Mouse (Mus musculus) intestine, embryonic 15.5 days (tissue): Measurements from ENCODE around the gene Gtpbp3. TPM values are rescaled to one million over a fixed set of nuclear protein-coding genes. Genes with fewer than 3 reads are reported as not detected.

Experiments
- ATAC-seq: fragments of 200-750 bp; cut with Nextera tagmentation; 2 replicates; pipeline ENCODE4 v1.8.0; 2017; ENCODE audit warnings: moderate TSS enrichment, moderate library complexity
- H3K27ac ChIP-seq: fragments of 300-500 bp; sonication (generic); 2 replicates; pipeline ENCODE4 v1.5.1; 2015; ENCODE audit warnings: mild to moderate bottlenecking, inconsistent platforms
- H3K27me3 ChIP-seq: fragments of 300-500 bp; sonication (generic); replicated peaks from 2 replicates; pipeline ENCODE4 v1.6.1; 2015; ENCODE audit warnings: inconsistent platforms
- H3K36me3 ChIP-seq: fragments of 300-500 bp; sonication (generic); 2 replicates; pipeline ENCODE4 v1.6.1; 2015; ENCODE audit warnings: inconsistent platforms
- H3K4me1 ChIP-seq: fragments of 300-500 bp; sonication (generic); replicated peaks from 2 replicates; pipeline ENCODE4 v1.6.1; 2015; ENCODE audit warnings: inconsistent platforms
- H3K4me2 ChIP-seq: fragments of 300-500 bp; sonication (generic); replicated peaks from 2 replicates; pipeline ENCODE4 v1.6.1; 2015; ENCODE audit warnings: mild to moderate bottlenecking, inconsistent platforms
- H3K4me3 ChIP-seq: fragments of 300-500 bp; sonication (generic); replicated peaks from 2 replicates; pipeline ENCODE4 v1.5.1; 2015; ENCODE audit warnings: inconsistent platforms
- H3K9ac ChIP-seq: fragments of 300-500 bp; sonication (generic); 2 replicates; pipeline ENCODE4 v1.6.1; 2015; ENCODE audit warnings: inconsistent platforms
- H3K9me3 ChIP-seq: fragments of 300-500 bp; sonication (generic); 2 replicates; pipeline ENCODE4 v1.6.1; 2016; ENCODE audit warnings: inconsistent platforms
- WGBS: fragments of 180-500 bp; shearing (Covaris S2); methylation state at CpG from one replicate; pipeline ENCODE4 v1.1.7; 2015; 5-methylcytosine and 5-hydroxymethylcytosine counted together
- polyA plus RNA-seq: library from polyadenylated mRNA; unstranded; fragments of >200 nt; fragmentation: Nextera tagmentation; extraction: Ambion mirVana; gene quantifications from 2 replicates; pipeline ENCODE4 v1.2.1, GENCODE M21; 2015

The Gtpbp3 gene
- polyA plus RNA-seq, 1 experiment from 2014 or later = 13.6 TPM

DNA sequence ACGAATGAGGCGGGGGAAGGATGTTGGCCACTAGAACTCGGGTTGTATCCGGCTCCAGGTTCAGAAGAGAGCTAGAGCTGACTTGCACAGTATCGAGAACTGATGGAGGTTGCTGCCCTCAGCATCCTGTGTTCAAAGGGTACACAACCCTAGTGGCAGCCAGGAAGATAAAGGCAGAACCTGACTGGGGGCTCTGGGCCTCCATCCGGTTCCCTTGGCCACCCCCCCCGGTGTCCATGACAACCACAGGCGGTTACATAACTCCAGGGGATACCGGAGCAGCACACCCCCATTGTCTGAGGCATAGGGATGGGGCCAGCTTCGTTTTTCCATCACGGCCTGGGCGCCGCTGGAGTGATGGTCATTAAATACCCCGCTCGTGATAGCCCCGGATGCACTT is 25.1 kb upstream of the Gtpbp3 start:
- Histone ChIP-seq H3K27ac (no peak overlapping the region), H3K27me3 (no peaks in the 10 kb centered on the region), H3K4me2 (peak overlapping the region; percentile 86), H3K9me3 (no peaks in the 10 kb centered on the region), H3K4me3 (peak overlapping the region; percentile 88), H3K9ac (peak overlapping the region; percentile 80), H3K36me3 (peaks cover 14% of the 10 kb centered on the region), H3K4me1 (peaks cover 24% of the 10 kb centered on the region)
- WGBS = 7% methylated on average over 16 of the region's 16 CpGs
- ATAC-seq = no peak

DNA sequence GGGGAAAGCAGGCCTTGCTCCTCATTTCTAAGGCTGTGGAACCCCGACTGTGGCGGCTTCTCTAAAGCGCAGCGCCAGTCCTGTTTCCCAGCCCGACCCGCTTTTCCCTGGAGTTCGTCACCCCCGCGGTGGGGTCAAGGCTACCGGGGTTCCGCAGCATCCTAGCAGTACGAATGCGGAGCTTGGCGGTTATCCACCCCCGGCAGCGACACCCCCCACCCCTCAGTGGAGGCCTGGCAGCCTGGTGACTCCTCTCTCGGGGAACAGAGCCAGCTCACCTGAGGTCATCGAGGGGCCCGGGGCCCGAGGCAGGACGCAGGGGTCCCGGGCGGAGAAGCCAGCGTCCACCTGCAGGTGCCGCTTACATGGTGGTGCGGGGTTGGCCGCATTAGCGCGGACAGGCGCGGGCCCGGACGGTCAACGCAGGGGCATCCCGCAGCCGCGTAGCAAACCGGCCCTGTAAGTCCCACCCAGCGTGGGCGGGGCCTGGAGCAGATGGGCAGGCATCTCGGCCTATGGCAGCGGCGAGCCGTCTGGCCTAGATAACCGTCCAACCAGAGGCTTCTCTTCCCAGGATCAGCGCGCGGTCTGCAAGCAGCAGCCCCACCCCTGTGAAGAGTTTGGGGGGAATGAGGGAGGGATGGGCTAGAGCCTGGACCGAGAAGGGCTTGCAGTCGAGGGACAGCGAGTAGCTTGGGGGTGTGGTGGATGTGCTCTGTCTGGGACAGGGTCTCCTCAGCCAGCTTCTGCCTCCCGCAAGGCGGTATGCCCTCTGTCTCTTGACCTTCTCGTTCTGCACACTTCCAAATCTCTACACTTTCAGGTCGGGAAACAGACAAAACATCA is 24.5 kb upstream of the Gtpbp3 start, which contains the start of gene Abhd8:
Gene Abhd8 (minus strand): TSS at position 468 of the 846 bp plus-strand sequence.
- H3K4me3 ChIP-seq = peak within 1 kb of the TSS; percentile 88
- no peaks in the 10 kb centered on the region for H3K9me3 ChIP-seq
- H3K4me2 ChIP-seq = peak within 1 kb of the TSS; percentile 86
- WGBS = under 1% methylated on average over 55 of the region's 55 CpGs
- peak; percentile 80 for ATAC-seq
- peak within 1 kb of the TSS; percentile 80 for H3K9ac ChIP-seq
- peaks cover 9% of the 10 kb centered on the region for H3K36me3 ChIP-seq
- H3K27ac ChIP-seq = peak within 1 kb of the TSS; percentile 90
- H3K27me3 ChIP-seq = no peaks in the 10 kb centered on the region
- peaks cover 24% of the 10 kb centered on the region for H3K4me1 ChIP-seq

DNA sequence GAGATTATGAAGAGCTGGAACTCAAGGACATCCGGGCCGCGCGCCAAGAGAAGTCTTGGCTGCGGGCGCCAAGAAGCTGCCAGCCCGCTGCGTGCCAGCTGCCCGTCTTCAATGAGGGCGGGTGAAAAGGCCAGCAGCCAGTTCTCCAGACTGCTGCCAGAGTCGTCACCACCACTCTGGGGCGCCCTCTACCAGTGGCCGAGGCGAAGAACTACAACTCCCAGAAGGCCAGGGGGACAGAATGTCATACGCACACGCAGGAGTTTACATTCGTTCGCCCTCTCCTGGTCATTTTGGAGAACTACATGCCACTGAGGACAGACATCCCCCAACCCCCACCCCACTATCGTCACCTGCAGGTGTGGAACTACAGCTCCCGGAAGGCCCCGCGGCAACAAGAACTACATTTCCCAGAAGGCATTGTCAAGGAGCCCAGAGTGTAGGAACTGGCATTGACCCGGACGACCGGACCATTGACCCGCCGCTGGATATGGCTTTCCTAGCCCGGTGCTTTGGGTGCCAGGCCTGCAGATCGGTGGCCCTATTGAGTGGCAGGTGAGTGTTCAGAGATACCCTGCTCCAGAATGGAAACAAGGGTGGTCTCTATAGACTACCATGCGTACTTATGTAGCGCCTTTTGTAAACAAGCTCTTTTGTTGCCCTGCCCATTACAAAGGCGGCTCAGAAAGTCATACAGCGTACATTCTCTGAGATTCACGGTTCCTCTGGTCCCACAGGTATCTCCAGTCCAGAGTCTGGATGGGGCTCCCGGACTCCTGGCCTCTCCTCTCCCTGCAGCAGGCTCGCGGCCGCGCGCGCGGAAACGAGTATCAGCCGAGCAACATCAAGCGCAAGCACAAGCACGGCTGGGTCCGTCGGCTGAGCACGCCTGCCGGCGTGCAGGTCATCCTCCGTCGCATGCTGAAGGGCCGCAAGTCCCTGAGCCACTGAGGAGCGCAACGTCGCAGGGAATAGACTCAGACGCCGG is 23.1 kb upstream of the Gtpbp3 start, which contains the start of gene Mrpl34:
Gene Mrpl34 (plus strand): TSS at position 447 of the 988 bp plus-strand sequence.
- WGBS = under 1% methylated on average over 59 of the region's 59 CpGs
- peak within 1 kb of the TSS; percentile 80 for H3K9ac ChIP-seq

DNA sequence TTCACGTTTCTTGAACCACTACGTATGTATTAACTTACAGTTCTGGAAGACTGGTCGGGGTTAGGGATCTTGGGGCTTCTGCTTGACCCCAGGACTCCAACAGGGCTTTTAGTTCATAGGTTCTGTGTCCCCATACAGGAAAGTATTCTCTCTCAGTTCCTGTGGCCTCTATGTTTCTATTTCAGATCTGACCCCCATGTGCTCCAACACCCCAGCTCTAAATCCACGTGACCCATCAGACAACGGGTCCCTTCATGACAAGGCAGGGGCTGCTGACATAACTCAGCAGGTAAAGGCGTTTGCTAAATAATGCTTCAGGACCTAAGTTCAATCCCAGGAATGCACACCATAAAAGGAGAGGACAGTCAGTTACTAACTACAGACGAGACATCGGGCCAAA is 22.2 kb upstream of the Gtpbp3 start:
- peaks cover 34% of the 10 kb centered on the region for H3K4me1 ChIP-seq
- H3K4me3 ChIP-seq = peak overlapping the region; percentile 64; the same call in 1 of the 2 replicates
- peak overlapping the region; percentile 65; the same call in 1 of the 2 replicates for H3K9ac ChIP-seq
- H3K4me2 ChIP-seq = peak overlapping the region; percentile 86
- no peaks in the 10 kb centered on the region for H3K9me3 ChIP-seq
- WGBS = 79% methylated on average over 8 of the region's 8 CpGs
- ATAC-seq = no peak
- no peaks in the 10 kb centered on the region for H3K27me3 ChIP-seq
- no peak overlapping the region for H3K27ac ChIP-seq
- peaks cover 7% of the 10 kb centered on the region for H3K36me3 ChIP-seq

More for the DNA sequence above, 23.1 kb upstream of the Gtpbp3 start, which contains the start of gene Mrpl34:
- Histone ChIP-seq H3K4me1 (peaks cover 26% of the 10 kb centered on the region), H3K36me3 (peaks cover 9% of the 10 kb centered on the region), H3K27me3 (no peaks in the 10 kb centered on the region), H3K4me2 (peak within 1 kb of the TSS; percentile 86), H3K27ac (peak within 1 kb of the TSS; percentile 90), H3K9me3 (no peaks in the 10 kb centered on the region), H3K4me3 (peak within 1 kb of the TSS; percentile 88)
- ATAC-seq = peak; percentile 87

DNA sequence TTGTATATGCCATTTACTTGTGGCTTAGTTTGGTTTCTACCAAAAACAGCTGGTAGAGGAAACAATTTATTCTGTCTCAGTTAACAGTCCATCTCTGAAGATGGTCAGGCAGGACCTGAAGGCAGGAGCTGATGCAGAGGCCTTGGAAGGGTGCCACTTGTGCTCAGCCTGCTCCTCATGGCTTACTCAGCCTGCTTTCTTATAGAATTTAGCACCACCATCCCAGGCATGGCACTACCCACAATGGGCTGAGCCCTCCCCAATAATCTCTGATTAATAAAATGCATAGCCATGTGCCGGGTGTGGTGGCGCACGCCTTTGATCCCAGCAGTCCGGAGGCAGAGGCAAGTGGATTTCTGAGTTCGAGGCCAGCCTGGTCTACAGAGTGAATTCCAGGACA is 21.7 kb upstream of the Gtpbp3 start:
- Histone ChIP-seq H3K27ac (no peak overlapping the region), H3K4me2 (no peak overlapping the region), H3K36me3 (peaks cover 5% of the 10 kb centered on the region; the same call in 1 of the 2 replicates), H3K4me3 (no peak overlapping the region), H3K4me1 (peaks cover 35% of the 10 kb centered on the region), H3K27me3 (no peaks in the 10 kb centered on the region), H3K9me3 (no peaks in the 10 kb centered on the region), H3K9ac (no peak overlapping the region)
- ATAC-seq = no peak
- WGBS = 96% methylated on average over 5 of the region's 5 CpGs

DNA sequence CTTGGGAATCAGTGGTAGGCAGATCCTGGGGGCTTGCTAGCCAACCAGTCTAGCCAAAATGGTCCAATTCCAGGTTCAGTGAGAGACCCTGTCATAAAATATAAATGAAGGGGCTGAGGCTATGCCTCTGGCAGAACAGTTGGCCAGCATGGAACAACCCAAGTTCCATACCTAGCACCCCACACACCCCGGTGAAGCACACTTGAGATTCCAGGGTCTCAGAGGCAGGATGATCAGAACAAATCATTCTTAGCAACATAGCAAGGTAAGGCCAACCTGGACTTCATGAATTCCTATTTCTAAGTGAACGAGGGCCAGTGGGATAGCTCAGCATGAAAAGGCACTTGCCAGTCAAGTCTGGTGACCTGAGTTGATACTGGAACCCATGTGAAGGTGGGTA is 20.7 kb upstream of the Gtpbp3 start:
- Histone ChIP-seq H3K27me3 (no peaks in the 10 kb centered on the region), H3K27ac (no peak overlapping the region), H3K36me3 (0 out of 2 replicates have a peak, but pooled peaks cover 12% of the 10 kb centered on the region), H3K9ac (no peak overlapping the region), H3K4me1 (peaks cover 35% of the 10 kb centered on the region), H3K4me3 (no peak overlapping the region), H3K9me3 (no peaks in the 10 kb centered on the region), H3K4me2 (no peak overlapping the region)
- 88% methylated on average over 2 of the region's 2 CpGs for WGBS
- no peak for ATAC-seq

DNA sequence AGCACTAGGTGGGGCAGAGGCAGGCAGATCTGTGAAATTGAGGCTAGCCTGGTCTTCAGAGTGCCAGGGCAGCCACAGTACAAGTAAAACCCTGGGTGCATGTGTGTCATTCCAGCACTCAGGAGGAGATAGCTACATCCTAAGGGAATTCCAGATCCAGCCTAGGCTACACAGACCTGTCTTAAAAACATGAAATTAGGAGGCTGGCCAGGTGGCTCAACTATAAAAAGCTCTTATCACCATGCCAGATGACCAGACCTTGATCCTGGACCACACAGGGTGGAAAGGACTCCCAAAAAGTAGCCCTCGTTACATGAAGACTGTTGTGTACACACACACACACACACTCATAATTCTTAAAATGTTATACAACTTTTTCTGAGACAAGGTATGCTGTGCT is 19.9 kb upstream of the Gtpbp3 start:
- no peak for ATAC-seq
- Histone ChIP-seq H3K4me1 (peaks cover 27% of the 10 kb centered on the region), H3K4me2 (no peak overlapping the region), H3K36me3 (0 out of 2 replicates have a peak, but pooled peaks cover 16% of the 10 kb centered on the region), H3K9ac (no peak overlapping the region), H3K27ac (no peak overlapping the region), H3K4me3 (no peak overlapping the region), H3K9me3 (no peaks in the 10 kb centered on the region), H3K27me3 (no peaks in the 10 kb centered on the region)
- WGBS = 84% methylated on average over 1 of the region's 1 CpGs

DNA sequence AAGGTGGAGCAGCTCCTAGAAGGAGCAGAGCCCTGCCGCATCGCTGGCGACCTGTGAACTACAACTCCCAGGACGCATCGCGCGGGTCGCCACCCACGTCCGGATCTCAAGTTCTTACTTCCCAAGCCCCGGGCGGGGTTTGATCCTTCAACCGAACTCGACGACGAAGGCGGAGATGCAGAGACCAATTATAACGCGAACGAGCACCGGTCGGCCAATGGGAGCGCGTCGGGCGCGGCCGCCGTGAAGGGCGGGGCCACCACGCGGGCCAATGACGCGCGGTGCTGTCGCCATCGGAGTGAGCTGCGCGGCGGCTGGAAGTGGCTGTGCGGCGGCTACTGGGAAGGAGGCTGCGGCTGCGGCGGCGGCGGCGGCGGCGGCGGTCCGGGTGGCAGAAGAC is 19.0 kb upstream of the Gtpbp3 start, which contains the start of gene Dda1:
Gene Dda1 (plus strand): TSS at position 284 of the 400 bp plus-strand sequence.
- H3K4me1 ChIP-seq = peaks cover 23% of the 10 kb centered on the region
- H3K27ac ChIP-seq = no peak within 1 kb of the TSS
- ATAC-seq = peak; percentile 90
- peak within 1 kb of the TSS; percentile 80 for H3K4me2 ChIP-seq
- under 1% methylated on average over 42 of the region's 52 CpGs for WGBS
- peaks cover 22% of the 10 kb centered on the region for H3K36me3 ChIP-seq
- H3K27me3 ChIP-seq = no peaks in the 10 kb centered on the region
- H3K9ac ChIP-seq = peak within 1 kb of the TSS; percentile 65
- no peaks in the 10 kb centered on the region for H3K9me3 ChIP-seq
- peak within 1 kb of the TSS; percentile 69 for H3K4me3 ChIP-seq

DNA sequence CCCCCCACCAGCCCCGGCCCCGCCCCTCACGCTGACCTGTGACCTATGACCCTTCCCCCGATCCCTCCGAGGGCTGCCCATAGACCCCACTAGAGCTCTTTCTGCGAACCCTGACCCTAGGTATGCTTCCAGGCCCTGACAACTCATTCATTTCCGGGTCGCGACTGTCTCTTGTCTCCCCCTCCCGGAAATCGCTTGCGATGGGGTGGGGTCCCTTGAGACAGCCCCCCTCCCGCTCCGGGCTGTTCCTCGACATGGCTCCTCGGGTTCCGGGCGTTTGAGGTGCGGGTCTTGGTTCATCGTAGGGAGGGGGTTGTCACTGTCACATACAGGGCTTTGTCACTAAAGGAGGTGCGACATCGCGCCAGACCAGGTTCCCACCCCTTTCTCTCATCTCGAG is 18.5 kb upstream of the Gtpbp3 start:
- Histone ChIP-seq H3K9me3 (no peaks in the 10 kb centered on the region), H3K4me1 (peaks cover 20% of the 10 kb centered on the region), H3K27me3 (no peaks in the 10 kb centered on the region), H3K36me3 (peaks cover 27% of the 10 kb centered on the region), H3K4me2 (peak overlapping the region; percentile 80), H3K4me3 (peak overlapping the region; percentile 69), H3K27ac (no peak overlapping the region), H3K9ac (peak overlapping the region; percentile 65)
- ATAC-seq = peak; percentile 20
- WGBS = under 1% methylated on average over 23 of the region's 24 CpGs

DNA sequence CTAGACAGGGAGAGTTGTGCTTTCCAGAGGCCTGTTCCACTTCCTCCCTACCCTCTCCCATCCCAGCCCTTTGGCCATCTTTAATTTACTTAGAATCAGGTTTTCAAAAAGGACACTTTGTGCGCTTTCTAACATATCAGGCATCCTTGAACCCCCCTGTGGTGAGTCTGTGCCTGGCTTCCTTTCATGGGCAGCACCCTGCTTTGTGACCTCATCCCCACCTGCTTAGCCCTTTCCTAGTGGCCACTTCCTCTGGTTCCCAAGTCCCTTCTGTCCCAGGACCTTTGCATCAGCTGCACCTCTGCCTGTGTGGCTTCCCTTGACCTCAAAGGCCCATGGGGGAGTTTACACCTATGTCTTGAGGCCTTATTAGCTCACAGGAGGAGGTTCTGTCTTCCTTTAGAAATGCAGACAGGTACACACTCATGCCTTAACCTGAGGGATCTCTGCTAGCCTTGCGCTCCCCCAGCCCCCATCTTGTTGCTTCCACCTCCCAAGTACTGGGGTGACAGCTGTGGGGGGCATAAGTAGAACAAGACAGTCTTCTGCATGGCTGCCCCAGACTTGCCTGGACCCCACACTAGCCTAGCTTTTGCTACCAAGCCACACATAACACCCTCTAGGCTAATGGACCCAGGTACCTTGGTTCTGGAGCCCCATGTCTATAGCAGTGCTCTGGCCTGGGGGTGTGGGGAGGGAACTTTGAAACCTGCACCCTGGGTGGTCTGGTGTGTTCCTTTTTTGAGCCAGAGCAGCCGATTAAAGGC is 17.6 kb upstream of the Gtpbp3 start:
- Histone ChIP-seq H3K4me1 (peaks cover 19% of the 10 kb centered on the region), H3K4me2 (peak overlapping the region; percentile 80), H3K4me3 (peak overlapping the region; percentile 69), H3K27me3 (no peaks in the 10 kb centered on the region), H3K9me3 (no peaks in the 10 kb centered on the region), H3K27ac (no peak overlapping the region), H3K9ac (peak overlapping the region; percentile 65), H3K36me3 (peaks cover 36% of the 10 kb centered on the region)
- 90% methylated on average over 3 of the region's 3 CpGs for WGBS
- ATAC-seq = no peak

DNA sequence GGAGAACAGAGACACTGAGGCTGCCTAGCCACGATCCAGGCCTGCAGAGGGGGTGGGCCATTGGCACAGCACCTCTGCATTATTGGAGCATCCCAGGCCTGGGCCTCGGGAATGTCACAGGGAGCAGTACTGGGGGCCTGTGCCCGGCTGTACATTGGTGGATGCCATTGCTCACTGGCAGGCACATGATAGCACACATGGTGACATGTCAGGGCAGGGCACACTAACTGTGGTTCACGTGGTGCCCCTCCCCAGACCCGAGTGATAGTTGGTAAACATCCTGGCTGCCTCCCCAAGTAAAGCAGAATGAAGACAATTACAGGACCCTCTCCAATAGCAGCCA is 17.0 kb upstream of the Gtpbp3 start:
- Histone ChIP-seq H3K4me3 (no peak overlapping the region), H3K27ac (no peak overlapping the region), H3K9ac (no peak overlapping the region), H3K27me3 (no peaks in the 10 kb centered on the region), H3K4me2 (no peak overlapping the region; the same call in 1 of the 2 replicates), H3K4me1 (peaks cover 13% of the 10 kb centered on the region), H3K9me3 (no peaks in the 10 kb centered on the region), H3K36me3 (peaks cover 37% of the 10 kb centered on the region)
- WGBS = 78% methylated on average over 5 of the region's 5 CpGs
- ATAC-seq = no peak
